Mouse (Mus musculus) heart, postnatal 25 days (tissue): ENCODE measurements around the gene Spty2d1. TPM values are rescaled to one million over a fixed set of nuclear protein-coding genes. Genes with fewer than 3 reads are reported as not detected.
"Not testable (repeated sequence)": the region's sequence is repeated elsewhere in the genome, so short reads cannot be mapped to it uniquely, and the experiment has no call there.

ENCODE experiments used
- DNase-seq: peaks from one replicate; pipeline ENCODE4 v3.0.0; 2022; ENCODE audit warnings: low spot score
- intact Hi-C: fragments of 180-260 bp; cut with DNase I; formaldehyde crosslinking; loops from one replicate; pipeline ENCODE4 v1.15.1; 2025
- total RNA-seq, 2 experiments: library from RNA; stranded (reverse); gene quantifications; 2 replicates each; pipeline ENCODE4 v1.2.3; 2021

Gene Spty2d1
- 1 to 10 TPM; 7.3 to 7.9 TPM for total RNA-seq

GRCm38 (mm10) chr7:47008168-47008993, at the start of gene Spty2d1:
Gene Spty2d1 (minus strand): TSS chr7:47008411.
- intact Hi-C loops, result loop anchor here (5.0 kb wide), 1 partner anchor 211 kb away; the partner anchor contains the start of genes Gtf2h1 and Hps5
- peak; percentile 96 for DNase-seq

- intact Hi-C loops, result no loop called here
- no peak for DNase-seq
These were observed 48.1 kb upstream of the Spty2d1 start for GRCm38 (mm10) chr7:47056273-47056672.

- intact Hi-C loops, result no loop called here
- no peak for DNase-seq
These were observed 47.5 kb upstream of the Spty2d1 start for GRCm38 (mm10) chr7:47055744-47056143.

GRCm38 (mm10) chr7:47054666-47055065, 46.5 kb upstream of the Spty2d1 start:
- intact Hi-C loops, result no loop called here
- DNase-seq, result peak; percentile 36

GRCm38 (mm10) chr7:47053287-47053686, 45.1 kb upstream of the Spty2d1 start:
- DNase-seq, result no peak

GRCm38 (mm10) chr7:47052276-47052675, 44.1 kb upstream of the Spty2d1 start:
- DNase-seq, result peak; percentile 38
- intact Hi-C loops, result loop anchor here (2.0 kb wide), 2 partner anchors 27 to 29 kb away; no protein-coding TSS in a partner anchor

More at GRCm38 (mm10) chr7:47053287-47053686, 45.1 kb upstream of the Spty2d1 start:
- intact Hi-C loops, result loop anchor here (2.0 kb wide), 2 partner anchors 28 kb away; no protein-coding TSS in a partner anchor

- intact Hi-C loops, result loop anchor here (2.0 kb wide), 2 partner anchors 27 to 29 kb away; no protein-coding TSS in a partner anchor
- DNase-seq, result peak; percentile 49
These were observed 43.4 kb upstream of the Spty2d1 start for GRCm38 (mm10) chr7:47051404-47052151.

- intact Hi-C loops, result no loop called here
- DNase-seq, result peak; percentile 39
These were observed 42.6 kb upstream of the Spty2d1 start for GRCm38 (mm10) chr7:47050766-47051165.

- intact Hi-C loops, result no loop called here
- DNase-seq, result peak; percentile 90
These were observed 42.2 kb upstream of the Spty2d1 start, which contains the start of gene Tmem86a for GRCm38 (mm10) chr7:47050366-47050765. Gene Tmem86a (plus strand): TSS chr7:47050601.

- intact Hi-C loops, result no loop called here
- DNase-seq, result no peak
These were observed 34.7 kb upstream of the Spty2d1 start for GRCm38 (mm10) chr7:47042823-47043490.

- no peak for DNase-seq
- intact Hi-C loops, result no loop called here
These were observed 33.9 kb upstream of the Spty2d1 start for GRCm38 (mm10) chr7:47042121-47042520.

- intact Hi-C loops, result no loop called here
- no peak for DNase-seq
These were observed 33.5 kb upstream of the Spty2d1 start for GRCm38 (mm10) chr7:47041706-47042105.

- intact Hi-C loops, result no loop called here
- no peak for DNase-seq
These were observed 27.2 kb upstream of the Spty2d1 start for GRCm38 (mm10) chr7:47035426-47035825.

- DNase-seq, result no peak
- intact Hi-C loops, result no loop called here
These were observed 26.7 kb upstream of the Spty2d1 start for GRCm38 (mm10) chr7:47034785-47035384.

- intact Hi-C loops, result no loop called here
These were observed 23.2 kb upstream of the Spty2d1 start for GRCm38 (mm10) chr7:47031371-47031770.

GRCm38 (mm10) chr7:47030517-47031193, 22.4 kb upstream of the Spty2d1 start:
- intact Hi-C loops, result no loop called here
- DNase-seq, result no peak

More at GRCm38 (mm10) chr7:47031371-47031770, 23.2 kb upstream of the Spty2d1 start:
- no peak for DNase-seq

GRCm38 (mm10) chr7:47027520-47027919, 19.3 kb upstream of the Spty2d1 start:
- intact Hi-C loops, result no loop called here
- no peak for DNase-seq

- intact Hi-C loops, DNase-seq: not testable (repeated sequence)
These were observed 18.7 kb upstream of the Spty2d1 start for GRCm38 (mm10) chr7:47026899-47027298.

GRCm38 (mm10) chr7:47025429-47025828, 17.2 kb upstream of the Spty2d1 start:
- DNase-seq, result no peak
- intact Hi-C loops, result loop anchor here (2.0 kb wide), 1 partner anchor 27 kb away; no protein-coding TSS in a partner anchor
